Mouse (Mus musculus) G1E (cell line): Measurements from ENCODE around the gene Rpl18. TPM values are rescaled to one million over a fixed set of nuclear protein-coding genes. Genes with fewer than 3 reads are reported as not detected.

Experiments
- ATAC-seq: 2 replicates; pipeline ENCODE4 v1.8.0; 2016; ENCODE audit warnings: mild to moderate bottlenecking; ENCODE audit not compliant: insufficient number of reproducible peaks, poor library complexity, low FRiP score, severe bottlenecking; ENCODE audit errors: extremely low read depth
- DNase-seq: peaks from one replicate; pipeline ENCODE4 v3.0.0; 2012; ENCODE audit warnings: low spot score
- H3K27me3 ChIP-seq: 2 replicates; pipeline ENCODE4 v1.6.1; 2012; ENCODE audit warnings: mild to moderate bottlenecking, low read length, inconsistent platforms; ENCODE audit not compliant: insufficient read depth
- H3K36me3 ChIP-seq: replicated peaks from 2 replicates; pipeline ENCODE3; 2012; ENCODE audit warnings: mild to moderate bottlenecking, inconsistent platforms
- H3K4me1 ChIP-seq: 2 replicates; pipeline ENCODE4 v1.6.1; 2012; ENCODE audit warnings: low read depth, low read length, inconsistent platforms, mixed read lengths; ENCODE audit not compliant: insufficient read depth
- H3K4me3 ChIP-seq: 2 replicates; pipeline ENCODE4 v1.5.1; 2012; ENCODE audit warnings: low read depth, mild to moderate bottlenecking, inconsistent platforms, low read length, moderate library complexity, mixed read lengths
- H3K9me3 ChIP-seq: replicated peaks from 2 replicates; pipeline ENCODE4 v1.6.1; 2012; ENCODE audit warnings: inconsistent platforms
- CTCF ChIP-seq: IDR thresholded peaks from 2 replicates; pipeline ENCODE4 v1.5.1; 2012; ENCODE audit warnings: low read depth, low read length, inconsistent platforms, mixed read lengths
- GATA1 ChIP-seq: IDR thresholded peaks from 2 replicates; pipeline ENCODE4 v1.6.1; 2012; ENCODE audit warnings: borderline replicate concordance, low read length, inconsistent platforms, mixed read lengths
- GATA2 ChIP-seq: IDR thresholded peaks from 2 replicates; pipeline ENCODE4 v1.6.1; 2012; ENCODE audit warnings: low read depth, low read length, inconsistent platforms, borderline replicate concordance
- POLR2AphosphoS5 ChIP-seq: IDR thresholded peaks from 2 replicates; pipeline ENCODE4 v1.6.1; 2012; ENCODE audit warnings: low read depth, low read length, inconsistent platforms; ENCODE audit not compliant: insufficient replicate concordance
- TAL1 ChIP-seq: conservative IDR thresholded peaks from 2 replicates; pipeline ENCODE4 v1.6.1; 2012; ENCODE audit warnings: low read depth, low read length, inconsistent platforms, mixed read lengths
- polyA plus RNA-seq: library from polyadenylated mRNA; stranded (reverse); fragments of >175 nt; gene quantifications from 2 replicates; pipeline ENCODE4 v1.2.3, GENCODE M21; 2012
- total RNA-seq, 2 experiments: library from RNA; stranded (forward) in 1 of 2; stranded (reverse) in 1 of 2; fragments of 200-1000 nt in 1 of 2; fragments of >200 nt in 1 of 2; fragmentation: Nextera tagmentation in 1 of 2; gene quantifications; 2 replicates each; pipeline ENCODE4 v1.2.3; 2014 to 2017

Gene Rpl18
- total and polyA plus RNA-seq, 3 experiments: 1,837 to 14,383 (median 3,291) TPM

DNA sequence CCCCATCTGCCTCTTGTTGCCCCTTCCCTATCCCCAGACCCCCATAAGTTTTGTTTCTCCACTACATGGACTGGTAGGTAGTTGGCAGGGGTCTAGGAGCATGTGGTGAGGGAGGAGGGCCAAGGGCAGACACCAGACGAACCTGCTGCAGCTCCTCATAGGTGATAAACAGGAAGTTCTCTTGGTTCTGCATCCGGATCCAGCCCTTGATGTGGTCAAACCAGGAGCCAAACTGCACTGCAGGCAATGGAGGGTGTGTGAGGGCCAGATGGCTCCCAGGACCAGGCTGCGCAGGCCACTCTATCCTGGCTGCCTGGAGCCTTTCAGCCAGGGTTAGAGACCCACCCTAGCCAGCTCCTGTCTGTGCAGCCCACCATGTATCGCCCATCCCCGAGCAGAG lies 18.2 kb downstream of the Rpl18 start:
- peaks cover 29% of the 10 kb centered on the region for H3K4me1 ChIP-seq

DNA sequence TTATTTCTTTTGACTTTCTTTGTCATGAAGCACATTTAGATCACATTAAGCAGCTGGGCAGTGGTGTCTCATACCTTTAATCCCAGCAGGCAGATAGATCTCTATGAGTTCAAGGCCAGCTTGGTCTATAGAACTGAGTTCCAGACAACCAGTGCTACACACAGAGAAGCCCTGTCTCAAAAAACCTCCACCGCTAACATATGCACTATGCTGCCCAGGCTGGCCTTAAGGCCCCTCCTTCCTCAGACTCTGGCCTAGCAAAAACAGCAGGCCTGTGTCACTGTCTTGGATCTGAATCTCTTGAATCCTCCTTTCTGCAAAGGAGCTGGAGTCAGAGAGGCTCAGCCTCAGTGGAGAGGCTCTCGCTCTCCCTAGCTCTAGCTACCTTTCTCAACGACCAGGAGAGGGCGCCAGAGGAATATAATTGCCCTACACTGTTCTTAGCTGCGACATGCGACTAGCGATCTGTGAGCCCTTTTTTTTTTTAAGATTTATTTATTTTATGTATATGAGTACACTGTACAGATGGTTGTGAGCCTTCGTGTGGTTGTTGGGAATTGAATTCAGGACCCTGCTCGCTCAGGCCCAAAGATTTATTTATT lies 24.0 kb downstream of the Rpl18 start:
- no peak for TF ChIP-seq GATA1
- TF ChIP-seq GATA2: no peak
- Histone ChIP-seq H3K36me3 (no peaks in the 10 kb centered on the region), H3K4me1 (peaks cover 15% of the 10 kb centered on the region), H3K9me3 (no peaks in the 10 kb centered on the region), H3K4me3 (no peak overlapping the region), H3K27me3 (peaks cover 27% of the 10 kb centered on the region)
- ATAC-seq: no peak
- peak; percentile 65 for DNase-seq

More for the DNA sequence above, 18.2 kb downstream of the Rpl18 start:
- TF ChIP-seq POLR2AphosphoS5 (no peak), TAL1 (no peak), GATA1 (no peak), CTCF (no peak), GATA2 (no peak)
- Histone ChIP-seq H3K4me3 (no peak overlapping the region), H3K27me3 (peaks cover 19% of the 10 kb centered on the region), H3K36me3 (peaks cover 23% of the 10 kb centered on the region), H3K9me3 (no peaks in the 10 kb centered on the region)
- no peak for DNase-seq
- ATAC-seq: no peak

DNA sequence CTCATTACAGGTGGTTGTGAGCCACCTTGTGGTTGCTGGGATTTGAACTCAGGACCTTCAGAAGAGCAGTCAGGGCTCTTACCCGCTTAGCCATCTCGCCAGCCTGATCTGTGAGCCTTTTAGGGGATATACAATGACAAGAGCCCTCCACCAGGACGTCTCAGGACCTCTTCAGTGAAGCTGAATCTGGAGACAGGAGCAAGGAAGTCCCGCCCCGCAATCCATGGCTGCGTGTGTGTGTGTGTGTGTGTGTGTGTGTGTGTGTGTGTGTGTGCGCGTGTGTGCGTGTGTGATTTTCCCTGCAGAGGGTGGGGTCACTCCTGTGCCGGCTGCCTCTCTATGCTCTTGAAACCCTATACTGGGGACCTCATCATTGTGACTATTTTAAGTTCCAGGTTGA lies 24.6 kb downstream of the Rpl18 start:
- Histone ChIP-seq H3K4me1 (peaks cover 15% of the 10 kb centered on the region), H3K27me3 (peaks cover 27% of the 10 kb centered on the region), H3K36me3 (no peaks in the 10 kb centered on the region), H3K4me3 (no peak overlapping the region), H3K9me3 (no peaks in the 10 kb centered on the region)
- TF ChIP-seq GATA2: no peak
- ATAC-seq: no peak
- DNase-seq: no peak

DNA sequence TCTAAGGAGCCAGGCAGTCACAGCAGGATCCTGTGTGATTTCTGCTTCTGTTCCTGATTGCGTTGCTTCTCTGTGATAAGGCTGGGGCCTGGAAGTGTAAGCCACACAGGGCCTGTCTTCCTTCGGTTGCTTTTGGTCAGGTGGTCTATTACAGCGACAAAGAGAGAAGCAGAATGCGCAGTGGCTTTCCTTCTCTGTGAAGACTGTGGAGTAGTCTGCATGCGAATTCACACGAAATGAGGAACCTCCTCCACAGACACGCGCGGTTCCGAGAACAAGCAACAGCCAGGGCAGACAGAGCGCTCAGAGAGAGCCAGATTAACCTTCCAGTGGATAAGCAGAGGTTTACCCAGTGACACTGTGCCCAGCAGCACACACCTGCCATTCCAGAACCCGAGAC lies 26.1 kb downstream of the Rpl18 start:
- H3K9me3 ChIP-seq: no peaks in the 10 kb centered on the region
- no peak overlapping the region for H3K4me3 ChIP-seq
- peaks cover 28% of the 10 kb centered on the region for H3K27me3 ChIP-seq
- peaks cover 15% of the 10 kb centered on the region for H3K4me1 ChIP-seq
- TF ChIP-seq GATA1 (no peak), TAL1 (no peak), GATA2 (no peak), CTCF (no peak), POLR2AphosphoS5 (no peak)
- H3K36me3 ChIP-seq: no peaks in the 10 kb centered on the region
- DNase-seq: no peak
- ATAC-seq: no peak

GRCm38 (mm10) chr7:45741777-45742176 lies 26.5 kb downstream of the Rpl18 start:
- H3K4me3 ChIP-seq: no peak overlapping the region
- ATAC-seq (no peak), DNase-seq (no peak)
- TF ChIP-seq GATA1 (no peak), TAL1 (no peak), GATA2 (no peak), CTCF (no peak), POLR2AphosphoS5 (no peak)
- no peaks in the 10 kb centered on the region for H3K36me3 ChIP-seq
- H3K4me1 ChIP-seq: peaks cover 15% of the 10 kb centered on the region
- peaks cover 27% of the 10 kb centered on the region for H3K27me3 ChIP-seq
- H3K9me3 ChIP-seq: no peaks in the 10 kb centered on the region

DNA sequence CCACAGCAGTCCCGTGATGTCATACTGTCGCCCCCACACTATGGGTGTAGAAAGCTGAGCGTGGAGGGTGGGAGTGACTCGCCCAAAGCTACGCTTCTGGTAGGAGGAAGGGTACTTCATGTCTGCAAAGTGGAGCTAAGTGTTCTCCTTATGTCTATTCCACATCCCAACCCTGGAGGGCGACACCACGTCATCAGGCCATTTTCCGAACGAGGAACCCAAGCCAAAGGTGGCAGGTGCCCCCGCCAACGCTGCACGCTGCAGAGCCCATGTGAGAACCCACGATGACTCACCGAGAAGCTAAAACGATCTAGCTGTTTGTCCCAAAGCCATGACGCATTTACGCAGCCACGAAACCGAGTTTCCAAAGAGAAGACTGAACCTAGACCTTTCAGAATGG lies 27.1 kb downstream of the Rpl18 start:
- TF ChIP-seq POLR2AphosphoS5 (no peak), GATA2 (no peak), CTCF (no peak), TAL1 (no peak)
- Histone ChIP-seq H3K36me3 (no peaks in the 10 kb centered on the region), H3K9me3 (no peaks in the 10 kb centered on the region), H3K4me1 (peaks cover 11% of the 10 kb centered on the region), H3K27me3 (peaks cover 23% of the 10 kb centered on the region), H3K4me3 (no peak overlapping the region)
- DNase-seq (no peak), ATAC-seq (no peak)

DNA sequence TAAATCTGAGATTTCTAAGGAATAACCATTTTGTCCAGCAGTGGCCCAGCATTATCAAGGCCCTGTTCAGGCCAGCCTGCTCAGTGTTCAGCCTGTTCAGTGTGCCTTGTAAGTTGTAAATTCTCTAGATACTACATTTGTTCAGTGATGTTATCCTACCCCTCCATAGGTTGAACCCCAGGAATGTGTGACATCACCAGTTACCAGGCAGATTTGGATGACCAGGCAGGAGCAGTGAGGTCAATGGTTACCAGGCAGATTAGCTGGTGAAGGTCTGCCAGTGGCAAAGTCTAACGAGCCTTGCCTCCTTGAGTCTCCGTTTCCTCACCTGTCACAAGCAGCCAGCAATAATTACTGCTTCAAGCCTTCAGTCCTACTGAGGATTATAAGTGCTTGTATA lies 29.1 kb downstream of the Rpl18 start:
- no peak for TF ChIP-seq CTCF
- no peak for TF ChIP-seq GATA1
- no peak for TF ChIP-seq POLR2AphosphoS5
- TF ChIP-seq TAL1: no peak
- no peak for TF ChIP-seq GATA2
- no peak overlapping the region for H3K4me3 ChIP-seq
- H3K4me1 ChIP-seq: peaks cover 11% of the 10 kb centered on the region
- no peak for DNase-seq
- no peaks in the 10 kb centered on the region for H3K9me3 ChIP-seq
- ATAC-seq: no peak
- H3K27me3 ChIP-seq: peaks cover 29% of the 10 kb centered on the region
- H3K36me3 ChIP-seq: no peaks in the 10 kb centered on the region
